ENCODE assay signal across 14 mouse cellular contexts in genomic region chr4:46828141-46828571, GRCm38 (mm10).
DNase-seq lines count a peak whose midpoint lies in the region; ATAC-seq and TF ChIP-seq lines count a peak whose summit lies in the region.
"Had no signal": no experiment of that assay in that cellular context is flagged by ENCODE, and none has a peak within 500 bp of the region (broad histone marks: within the 10 kb centered on the region; RNA-seq: fewer than 3 reads in every experiment).

No protein-coding gene starts in this region.

- H3K36me3 ChIP-seq in hindbrain, embryonic 13.5 days: no peaks in the 10 kb centered on the region
- H3K36me3 ChIP-seq in hindbrain, embryonic 11.5 days (ENCODE audit: control insufficient read depth, insufficient read depth, low read length): no peaks in the 10 kb centered on the region
- H3K36me3 ChIP-seq: heart, embryonic 10.5 days; lung, embryonic 15.5 days had no signal

- H3K27ac ChIP-seq in hindbrain, embryonic 13.5 days: 0 out of 2 replicates have a peak overlapping the region, but pooled peaks have one; percentile 18
- no peak overlapping the region for H3K27ac ChIP-seq in hindbrain, embryonic 11.5 days (ENCODE audit: low read depth, low read length)
- peak overlapping the region; percentile 91 for H3K27ac ChIP-seq in cortical plate, adult 2 months (ENCODE audit: insufficient read depth, low read length)
- H3K27ac ChIP-seq: lung, embryonic 15.5 days; stomach, postnatal 0 days had no signal

- peaks cover 23% of the 10 kb centered on the region for H3K4me1 ChIP-seq in hindbrain, embryonic 13.5 days (replicated peaks)
- H3K4me1 ChIP-seq in hindbrain, embryonic 11.5 days (replicated peaks; ENCODE audit: control insufficient read depth, insufficient read depth, low read length): no peaks in the 10 kb centered on the region
- peaks cover 19% of the 10 kb centered on the region for H3K4me1 ChIP-seq in cortical plate, adult 2 months (ENCODE audit: control insufficient read depth, insufficient read depth, low read length)
- H3K4me1 ChIP-seq: lung, embryonic 15.5 days had no signal

- no peak for DNase-seq in cerebellum, adult 11 months
- no peak for DNase-seq in hindbrain, embryonic 11.5 days (ENCODE audit: low spot score)
- DNase-seq in 3134 (ENCODE audit: extremely low read depth, insufficient read length, low spot score): peak; percentile 82
- DNase-seq in retina, postnatal 1 day: no peak
- DNase-seq in thymus, postnatal 25 days: no peak
- DNase-seq: heart, postnatal 36 days; kidney, adult 18-20 months; kidney, postnatal 36 days had no signal

- 77% methylated on average over 5 of the region's 5 CpGs for WGBS in hindbrain, embryonic 13.5 days
- 61% methylated on average over 5 of the region's 5 CpGs for WGBS in hindbrain, embryonic 11.5 days

- H3K9me3 ChIP-seq in hindbrain, embryonic 13.5 days: no peaks in the 10 kb centered on the region
- no peaks in the 10 kb centered on the region for H3K9me3 ChIP-seq in hindbrain, embryonic 11.5 days (ENCODE audit: control insufficient read depth, low read length)
- H3K9me3 ChIP-seq: heart, embryonic 10.5 days; lung, embryonic 15.5 days had no signal

- H3K27me3 ChIP-seq in hindbrain, embryonic 13.5 days: no peaks in the 10 kb centered on the region
- no peaks in the 10 kb centered on the region for H3K27me3 ChIP-seq in hindbrain, embryonic 11.5 days (ENCODE audit: control insufficient read depth, insufficient read depth, low read length)
- H3K27me3 ChIP-seq: lung, embryonic 15.5 days had no signal

- no peak overlapping the region for H3K4me3 ChIP-seq in hindbrain, embryonic 13.5 days
- no peak overlapping the region for H3K4me3 ChIP-seq in hindbrain, embryonic 11.5 days (ENCODE audit: low read depth, low read length)
- H3K4me3 ChIP-seq in cortical plate, adult 2 months (ENCODE audit: insufficient read depth, low read length): no peak overlapping the region
- H3K4me3 ChIP-seq: heart, embryonic 10.5 days; lung, embryonic 15.5 days had no signal

- H3K9ac ChIP-seq in hindbrain, embryonic 13.5 days: no peak overlapping the region
- no peak overlapping the region for H3K9ac ChIP-seq in hindbrain, embryonic 11.5 days (ENCODE audit: low read depth, low read length)
- H3K9ac ChIP-seq: lung, embryonic 15.5 days had no signal

- no peak overlapping the region for H3K4me2 ChIP-seq in hindbrain, embryonic 13.5 days
- H3K4me2 ChIP-seq in hindbrain, embryonic 11.5 days (replicated peaks; ENCODE audit: low read depth, low read length): no peak overlapping the region
- H3K4me2 ChIP-seq: lung, embryonic 15.5 days had no signal

- 0 out of 2 replicates have a peak, but pooled peaks have one; percentile 47 for ATAC-seq in cerebellum, adult (ENCODE audit: insufficient number of reproducible peaks, low FRiP score, low TSS enrichment)
- no peak for ATAC-seq in hindbrain, embryonic 13.5 days (ENCODE audit: low FRiP score)
- no peak for ATAC-seq in hindbrain, embryonic 11.5 days (ENCODE audit: low FRiP score)

- no peak for TF ChIP-seq CTCF in cortical plate, adult 2 months (IDR thresholded peaks at IDR 0.05; ENCODE audit: extremely low read depth, insufficient read depth, low read length)

- TF ChIP-seq POLR2A in cortical plate, adult 2 months (IDR thresholded peaks at IDR 0.05; ENCODE audit: extremely low read depth, insufficient read depth, low read length): no peak
